Comparison of ENCODE assay signal across 17 mouse cellular contexts in genomic region chr6:112360676-112361075, GRCm38 (mm10). TPM values are rescaled to one million over a fixed set of nuclear protein-coding genes. Genes with fewer than 3 reads are reported as not detected.
DNase-seq lines count a peak whose midpoint lies in the region; ATAC-seq and TF ChIP-seq lines count a peak whose summit lies in the region.
"Had no signal": no experiment of that assay in that cellular context is flagged by ENCODE, and none has a peak within 500 bp of the region (broad histone marks: within the 10 kb centered on the region; RNA-seq: fewer than 3 reads in every experiment).

No protein-coding gene starts in this region.

- intact Hi-C loops in left cerebral cortex, postnatal 36 days (cut with DNase I): no loop called here

- no peak for TF ChIP-seq POLR2A in kidney, adult 2 months (IDR thresholded peaks at IDR 0.05; ENCODE audit: low read depth, low read length)

- no peaks in the 10 kb centered on the region for H3K27me3 ChIP-seq in embryonic facial prominence, embryonic 13.5 days
- H3K27me3 ChIP-seq in kidney, adult 2 months (replicated peaks; ENCODE audit: control insufficient read depth, insufficient read depth, low read length): no peaks in the 10 kb centered on the region
- H3K27me3 ChIP-seq: limb, embryonic 12.5 days had no signal

- ATAC-seq in embryonic facial prominence, embryonic 13.5 days (ENCODE audit: insufficient number of reproducible peaks, insufficient read depth, low FRiP score, low TSS enrichment, low read depth): no peak
- ATAC-seq: lung, postnatal 0 days had no signal

- DNase-seq in layer of hippocampus, adult 2 months (ENCODE audit: low spot score in 2 of 2): peak; percentile 21 to 50
- DNase-seq in layer of hippocampus, postnatal 36 days: no peak
- peak; percentile 22 to 35 for DNase-seq in frontal cortex, postnatal 10 days (ENCODE audit: low spot score in 2 of 2)
- DNase-seq in left cerebral cortex, postnatal 36 days (ENCODE audit: low spot score in 2 of 2): peak; percentile 21 to 23
- no peak for DNase-seq in kidney, adult 2 months
- no peak for DNase-seq in thymus, adult 18-20 months
- DNase-seq: adrenal gland, adult 2 months; cerebellum, adult 2 months; retina, postnatal 1 day had no signal

- no peak overlapping the region for H3K4me3 ChIP-seq in layer of hippocampus, adult 2 months
- H3K4me3 ChIP-seq in embryonic facial prominence, embryonic 13.5 days: no peak overlapping the region
- no peak overlapping the region for H3K4me3 ChIP-seq in kidney, adult 2 months (ENCODE audit: insufficient read depth, low read depth, low read length)
- H3K4me3 ChIP-seq: limb, embryonic 12.5 days; myocyte had no signal

- peaks cover 9% of the 10 kb centered on the region; the same call in 1 of the 2 replicates for H3K4me1 ChIP-seq in embryonic facial prominence, embryonic 13.5 days
- H3K4me1 ChIP-seq in kidney, adult 2 months (ENCODE audit: control insufficient read depth, insufficient read depth, low read length): no peaks in the 10 kb centered on the region
- H3K4me1 ChIP-seq: limb, embryonic 12.5 days had no signal

- no peak overlapping the region for H3K9ac ChIP-seq in embryonic facial prominence, embryonic 13.5 days
- H3K9ac ChIP-seq: limb, embryonic 12.5 days; liver, embryonic 14.5 days had no signal

- no peak for TF ChIP-seq CTCF in layer of hippocampus, adult 2 months (conservative IDR thresholded peaks at IDR 0.05)
- no peak for TF ChIP-seq CTCF in kidney, adult 2 months (conservative IDR thresholded peaks at IDR 0.05; ENCODE audit: insufficient read depth, insufficient read length, low read depth, low read length)

- no peaks in the 10 kb centered on the region for H3K9me3 ChIP-seq in embryonic facial prominence, embryonic 13.5 days
- H3K9me3 ChIP-seq: limb, embryonic 12.5 days had no signal

- 59% methylated on average over 8 of the region's 8 CpGs for WGBS in embryonic facial prominence, embryonic 13.5 days
- 90% methylated on average over 8 of the region's 8 CpGs for WGBS in kidney, adult 2 months

- no peaks in the 10 kb centered on the region for H3K36me3 ChIP-seq in embryonic facial prominence, embryonic 13.5 days
- no peaks in the 10 kb centered on the region for H3K36me3 ChIP-seq in kidney, adult 2 months (ENCODE audit: control insufficient read depth, insufficient read depth, low read length)
- H3K36me3 ChIP-seq: limb, embryonic 12.5 days had no signal

- no peak overlapping the region for H3K4me2 ChIP-seq in embryonic facial prominence, embryonic 13.5 days
- H3K4me2 ChIP-seq: limb, embryonic 12.5 days had no signal

- no peak overlapping the region for H3K27ac ChIP-seq in layer of hippocampus, adult 2 months
- H3K27ac ChIP-seq in embryonic facial prominence, embryonic 13.5 days: peak overlapping the region; percentile 71
- no peak overlapping the region for H3K27ac ChIP-seq in kidney, adult 2 months (ENCODE audit: insufficient read depth, low read depth, low read length)
- H3K27ac ChIP-seq: kidney, postnatal 0 days; limb, embryonic 12.5 days; liver, embryonic 14.5 days had no signal

RNA-seq across cellular contexts. Expression of gene Ssu2, which starts 27.1 kb away (rescaled TPM):
- under 1 TPM; 0.32 to 0.44 TPM for total RNA-seq in layer of hippocampus, adult 2 months (2021)
- total RNA-seq in layer of hippocampus, postnatal 36 days (2021): under 1 TPM; 0.46 to 0.65 TPM
- 2.0 and 2.1 TPM in 2 replicates for polyA plus RNA-seq in embryonic facial prominence, embryonic 13.5 days (2015; fragmentation: Nextera tagmentation; extraction: Ambion mirVana)
- under 1 TPM in 1 of 2 experiments, not detected in 1; 0.27 TPM for total RNA-seq in left cerebral cortex, postnatal 36 days (2021)
- 2.2 and 3.6 TPM in 2 replicates for polyA plus RNA-seq in kidney, adult 2 months (2012; rRNA removed)
- total RNA-seq: hematopoietic stem cell, adult 5-6 weeks; neutrophil, adult 5-6 weeks had no signal

Comparison
In these comparisons a context has a peak if more than half of its experiments do, and no peak if none do; other contexts are left out.
1. DNase-seq: peak in layer of hippocampus, adult 2 months (2 of 2), frontal cortex, postnatal 10 days (2 of 2) and left cerebral cortex, postnatal 36 days (2 of 2); none in layer of hippocampus, postnatal 36 days (0 of 2), kidney, adult 2 months (single experiment) and thymus, adult 18-20 months (0 of 2).